Mouse (Mus musculus): ENCODE data around the gene Sdf2.

- TF ChIP-seq CTCF (IDR thresholded peaks at IDR 0.05; ENCODE audit: borderline replicate concordance, control insufficient read depth, extremely low read depth, insufficient read depth, low read length, poor library complexity) (no peak), POLR2A (IDR thresholded peaks at IDR 0.05; ENCODE audit: control insufficient read depth, extremely low read depth, insufficient read depth, low read length, poor library complexity) (no peak)
These were observed 2.2 kb downstream of the Sdf2 start for GRCm38 (mm10) chr11:78247727-78248140.

All from thymus, adult 2 months (tissue).